Mouse (Mus musculus) hindbrain, embryonic 15.5 days (tissue): ENCODE measurements around the gene Traf3ip2. TPM values are rescaled to one million over a fixed set of nuclear protein-coding genes. Genes with fewer than 3 reads are reported as not detected.

ENCODE experiments used
- ATAC-seq: fragments of 200-750 bp; cut with Nextera tagmentation; 2 replicates; pipeline ENCODE4 v1.8.0; 2017; ENCODE audit warnings: low read depth, moderate number of reproducible peaks, moderate TSS enrichment; ENCODE audit not compliant: low FRiP score
- H3K27ac ChIP-seq: fragments of 300-500 bp; sonication (generic); replicated peaks from 2 replicates; pipeline ENCODE4 v1.5.1; 2015; ENCODE audit warnings: mild to moderate bottlenecking, inconsistent platforms
- H3K27me3 ChIP-seq: fragments of 300-500 bp; sonication (generic); 2 replicates; pipeline ENCODE4 v1.6.1; 2015; ENCODE audit warnings: control low read depth, inconsistent platforms
- H3K36me3 ChIP-seq: fragments of 300-500 bp; sonication (generic); 2 replicates; pipeline ENCODE4 v1.6.1; 2015; ENCODE audit warnings: control low read depth, inconsistent platforms
- H3K4me1 ChIP-seq: fragments of 300-500 bp; sonication (generic); replicated peaks from 2 replicates; pipeline ENCODE4 v1.6.1; 2015; ENCODE audit warnings: control low read depth, inconsistent platforms
- H3K4me2 ChIP-seq: fragments of 300-500 bp; sonication (generic); 2 replicates; pipeline ENCODE4 v1.6.1; 2015; ENCODE audit warnings: moderate library complexity, mild to moderate bottlenecking, inconsistent platforms
- H3K4me3 ChIP-seq: fragments of 300-500 bp; sonication (generic); 2 replicates; pipeline ENCODE4 v1.5.1; 2015; ENCODE audit warnings: mild to moderate bottlenecking, inconsistent platforms
- H3K9ac ChIP-seq: fragments of 300-500 bp; sonication (generic); 2 replicates; pipeline ENCODE4 v1.6.1; 2015; ENCODE audit warnings: inconsistent platforms
- H3K9me3 ChIP-seq: fragments of 300-500 bp; sonication (generic); 2 replicates; pipeline ENCODE4 v1.6.1; 2016; ENCODE audit warnings: control low read depth, inconsistent platforms
- WGBS: fragments of 180-500 bp; shearing (Covaris S2); methylation state at CpG from one replicate; pipeline ENCODE4 v1.1.7; 2015; 5-methylcytosine and 5-hydroxymethylcytosine counted together
- polyA plus RNA-seq: library from polyadenylated mRNA; unstranded; fragments of >200 nt; fragmentation: Nextera tagmentation; extraction: Ambion mirVana; gene quantifications from 2 replicates; pipeline ENCODE4 v1.2.1, GENCODE M21; 2015

The Traf3ip2 gene
- polyA plus RNA-seq, 1 experiment from 2014 or later, result 7.9 TPM

GRCm38 (mm10) chr10:39611234-39611633 lies 1.5 kb upstream of the Traf3ip2 start:
- H3K27ac ChIP-seq, result no peak overlapping the region
- WGBS, result 76% methylated on average over 3 of the region's 3 CpGs
- H3K27me3 ChIP-seq, result no peaks in the 10 kb centered on the region
- H3K36me3 ChIP-seq, result no peaks in the 10 kb centered on the region
- no peak overlapping the region for H3K4me2 ChIP-seq
- no peaks in the 10 kb centered on the region for H3K9me3 ChIP-seq
- H3K4me1 ChIP-seq, result peaks cover 29% of the 10 kb centered on the region
- ATAC-seq, result no peak
- no peak overlapping the region for H3K9ac ChIP-seq
- no peak overlapping the region for H3K4me3 ChIP-seq

- no peak overlapping the region for H3K4me2 ChIP-seq
- no peak overlapping the region for H3K9ac ChIP-seq
- no peaks in the 10 kb centered on the region for H3K36me3 ChIP-seq
- H3K9me3 ChIP-seq, result no peaks in the 10 kb centered on the region
- peaks cover 29% of the 10 kb centered on the region for H3K4me1 ChIP-seq
- H3K27ac ChIP-seq, result no peak overlapping the region
- WGBS, result 53% methylated on average over 2 of the region's 2 CpGs
- no peaks in the 10 kb centered on the region for H3K27me3 ChIP-seq
- no peak overlapping the region for H3K4me3 ChIP-seq
- ATAC-seq, result no peak
Measured at GRCm38 (mm10) chr10:39612131-39612530, 603 bp upstream of the Traf3ip2 start.

- Histone ChIP-seq H3K9ac (no peak overlapping the region; the same call in 1 of the 2 replicates), H3K27me3 (no peaks in the 10 kb centered on the region), H3K4me1 (peaks cover 29% of the 10 kb centered on the region), H3K4me3 (peak overlapping the region; percentile 6; the same call in 1 of the 2 replicates), H3K36me3 (no peaks in the 10 kb centered on the region), H3K4me2 (peak overlapping the region; percentile 37), H3K9me3 (no peaks in the 10 kb centered on the region), H3K27ac (0 out of 2 replicates have a peak overlapping the region, but pooled peaks have one; percentile 6)
- WGBS, result 17% methylated on average over 26 of the region's 26 CpGs
- ATAC-seq, result peak; percentile 32
Measured at GRCm38 (mm10) chr10:39612989-39613831, 476 bp downstream of the Traf3ip2 start.

GRCm38 (mm10) chr10:39613973-39614372 lies 1.2 kb downstream of the Traf3ip2 start:
- ATAC-seq, result no peak
- Histone ChIP-seq H3K4me3 (no peak overlapping the region), H3K4me2 (no peak overlapping the region), H3K9ac (no peak overlapping the region), H3K27me3 (no peaks in the 10 kb centered on the region), H3K27ac (no peak overlapping the region), H3K9me3 (no peaks in the 10 kb centered on the region), H3K4me1 (peaks cover 29% of the 10 kb centered on the region), H3K36me3 (no peaks in the 10 kb centered on the region)
- 34% methylated on average over 2 of the region's 2 CpGs for WGBS

- peak; percentile 54; the same call in 1 of the 2 replicates for ATAC-seq
- Histone ChIP-seq H3K4me3 (no peak overlapping the region), H3K9me3 (no peaks in the 10 kb centered on the region), H3K27me3 (no peaks in the 10 kb centered on the region), H3K27ac (peak overlapping the region; percentile 39; the same call in 1 of the 2 replicates), H3K36me3 (no peaks in the 10 kb centered on the region), H3K9ac (no peak overlapping the region), H3K4me2 (no peak overlapping the region), H3K4me1 (peaks cover 29% of the 10 kb centered on the region)
- 17% methylated on average over 6 of the region's 6 CpGs for WGBS
Measured at GRCm38 (mm10) chr10:39614676-39615075, 1.9 kb downstream of the Traf3ip2 start.

- H3K36me3 ChIP-seq, result no peaks in the 10 kb centered on the region
- no peak overlapping the region for H3K4me2 ChIP-seq
- WGBS, result 93% methylated on average over 12 of the region's 12 CpGs
- no peaks in the 10 kb centered on the region for H3K9me3 ChIP-seq
- H3K9ac ChIP-seq, result no peak overlapping the region
- no peak overlapping the region for H3K4me3 ChIP-seq
- H3K27me3 ChIP-seq, result no peaks in the 10 kb centered on the region
- H3K27ac ChIP-seq, result no peak overlapping the region
- no peak for ATAC-seq
- peaks cover 29% of the 10 kb centered on the region for H3K4me1 ChIP-seq
Measured at GRCm38 (mm10) chr10:39615531-39616229, 2.9 kb downstream of the Traf3ip2 start.

- 88% methylated on average over 9 of the region's 9 CpGs for WGBS
- no peak overlapping the region for H3K4me3 ChIP-seq
- no peak overlapping the region for H3K9ac ChIP-seq
- no peak overlapping the region for H3K27ac ChIP-seq
- no peaks in the 10 kb centered on the region for H3K27me3 ChIP-seq
- peaks cover 29% of the 10 kb centered on the region for H3K4me1 ChIP-seq
- no peak overlapping the region for H3K4me2 ChIP-seq
- ATAC-seq, result no peak
- H3K36me3 ChIP-seq, result no peaks in the 10 kb centered on the region
- no peaks in the 10 kb centered on the region for H3K9me3 ChIP-seq
Measured at GRCm38 (mm10) chr10:39616230-39616590, 3.5 kb downstream of the Traf3ip2 start.

- no peak for ATAC-seq
- no peak overlapping the region for H3K4me2 ChIP-seq
- H3K9ac ChIP-seq, result no peak overlapping the region
- H3K4me1 ChIP-seq, result peaks cover 29% of the 10 kb centered on the region
- no peaks in the 10 kb centered on the region for H3K9me3 ChIP-seq
- 88% methylated on average over 8 of the region's 8 CpGs for WGBS
- no peak overlapping the region for H3K27ac ChIP-seq
- H3K4me3 ChIP-seq, result no peak overlapping the region
- no peaks in the 10 kb centered on the region for H3K27me3 ChIP-seq
- peaks cover 1% of the 10 kb centered on the region for H3K36me3 ChIP-seq
Measured at GRCm38 (mm10) chr10:39616626-39617025, 3.9 kb downstream of the Traf3ip2 start.

- no peak for ATAC-seq
- no peak overlapping the region for H3K27ac ChIP-seq
- peaks cover 3% of the 10 kb centered on the region for H3K36me3 ChIP-seq
- no peak overlapping the region for H3K4me2 ChIP-seq
- no peak overlapping the region for H3K4me3 ChIP-seq
- no peaks in the 10 kb centered on the region for H3K27me3 ChIP-seq
- 71% methylated on average over 10 of the region's 10 CpGs for WGBS
- H3K4me1 ChIP-seq, result peaks cover 25% of the 10 kb centered on the region
- H3K9ac ChIP-seq, result no peak overlapping the region
- H3K9me3 ChIP-seq, result no peaks in the 10 kb centered on the region
Measured at GRCm38 (mm10) chr10:39618431-39618830, 5.7 kb downstream of the Traf3ip2 start.

GRCm38 (mm10) chr10:39620626-39621025 lies 7.9 kb downstream of the Traf3ip2 start:
- no peak overlapping the region for H3K9ac ChIP-seq
- no peak overlapping the region for H3K4me3 ChIP-seq
- H3K4me2 ChIP-seq, result no peak overlapping the region
- no peak overlapping the region for H3K27ac ChIP-seq
- H3K36me3 ChIP-seq, result peaks cover 3% of the 10 kb centered on the region
- WGBS, result 94% methylated on average over 5 of the region's 5 CpGs
- no peaks in the 10 kb centered on the region for H3K9me3 ChIP-seq
- ATAC-seq, result no peak
- H3K4me1 ChIP-seq, result peaks cover 22% of the 10 kb centered on the region
- H3K27me3 ChIP-seq, result no peaks in the 10 kb centered on the region

GRCm38 (mm10) chr10:39623806-39624205 lies 11.1 kb downstream of the Traf3ip2 start:
- no peak overlapping the region for H3K9ac ChIP-seq
- no peaks in the 10 kb centered on the region for H3K9me3 ChIP-seq
- no peak overlapping the region for H3K27ac ChIP-seq
- peaks cover 3% of the 10 kb centered on the region for H3K36me3 ChIP-seq
- H3K4me2 ChIP-seq, result no peak overlapping the region
- WGBS, result 40% methylated on average over 6 of the region's 6 CpGs
- no peaks in the 10 kb centered on the region for H3K27me3 ChIP-seq
- H3K4me3 ChIP-seq, result no peak overlapping the region
- peaks cover 28% of the 10 kb centered on the region for H3K4me1 ChIP-seq
- ATAC-seq, result 0 out of 2 replicates have a peak, but pooled peaks have one; percentile 28
